Mouse (Mus musculus): ENCODE measurements around the gene Asb2. TPM values are rescaled to one million over a fixed set of nuclear protein-coding genes. Genes with fewer than 3 reads are reported as not detected.

Asb2 gene
- total RNA-seq, 2 experiments from 2014 or later, result 3.3 to 3.7 TPM

DNA sequence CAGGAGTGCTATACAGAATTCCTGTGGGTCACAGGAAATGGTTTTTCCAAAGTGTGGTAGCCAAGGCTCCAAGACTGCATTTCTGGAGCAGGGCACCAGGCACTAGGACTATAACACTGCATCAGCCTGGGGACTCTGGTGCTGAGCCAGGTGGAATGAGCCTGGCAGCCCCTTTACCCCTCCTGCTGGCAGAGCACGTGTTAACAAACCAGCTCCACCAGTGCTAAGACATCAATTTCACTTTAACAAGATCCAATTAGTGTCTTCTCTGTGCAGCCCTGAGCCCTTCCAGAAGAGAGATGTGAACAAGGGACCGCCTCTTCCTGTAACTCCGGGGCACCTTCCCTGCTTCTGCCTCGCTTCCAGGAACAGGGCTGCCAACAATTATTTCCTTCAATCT, 68.5 kb downstream of the Asb2 start:
- intact Hi-C loops (cut with DNase I), result no loop called here
- no peak for DNase-seq (ENCODE audit: extremely low spot score in 1 of 2, low spot score in 2 of 2)

GRCm38 (mm10) chr12:103283411-103283810, 72.4 kb downstream of the Asb2 start:
- intact Hi-C loops (cut with DNase I), result no loop called here
- DNase-seq (ENCODE audit: extremely low spot score in 1 of 2, low spot score in 2 of 2), result no peak

DNA sequence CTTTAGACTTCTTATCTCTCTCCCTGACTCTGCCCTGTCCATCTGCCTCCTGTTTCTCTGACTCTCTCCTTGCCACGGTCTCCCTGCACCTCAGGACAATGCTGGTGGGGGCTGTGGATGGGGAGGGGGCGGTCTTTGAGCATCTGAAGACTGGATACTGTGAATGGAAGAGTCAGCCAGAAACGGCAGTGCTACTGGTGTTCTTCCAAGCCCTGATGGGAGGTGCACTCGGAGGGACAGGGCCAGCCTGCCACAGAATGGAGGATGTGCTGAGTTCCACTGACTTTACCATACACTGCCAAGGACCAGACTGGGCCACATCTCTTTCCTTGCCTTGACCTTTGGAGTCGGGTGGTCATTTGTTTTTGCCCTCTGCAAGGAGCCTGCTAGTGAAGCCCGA, 72.9 kb downstream of the Asb2 start:
- intact Hi-C loops (cut with DNase I), result no loop called here
- no peak for DNase-seq (ENCODE audit: extremely low spot score in 1 of 2, low spot score in 2 of 2)

DNA sequence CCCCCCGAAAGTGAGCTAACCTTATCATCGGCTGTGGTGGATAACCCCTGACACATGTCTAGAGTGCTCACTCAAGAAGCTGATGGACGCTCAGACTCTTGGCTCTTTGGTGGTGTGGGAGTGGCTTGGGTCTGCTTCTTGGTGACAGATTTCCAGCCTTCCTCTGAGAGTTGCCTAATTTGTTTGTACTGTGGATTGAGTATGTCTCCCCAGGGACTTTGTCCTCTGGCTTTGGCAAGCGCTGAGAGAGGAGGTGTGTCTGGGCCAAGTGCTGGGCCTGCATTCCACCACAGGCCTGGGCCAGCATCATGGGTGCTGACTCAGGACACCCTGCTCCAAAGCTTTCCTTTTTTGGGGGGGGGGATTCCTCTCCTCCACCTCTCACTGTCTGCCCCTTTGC, 73.9 kb downstream of the Asb2 start:
- DNase-seq (ENCODE audit: extremely low spot score in 1 of 2, low spot score in 2 of 2), result peak in 1 of 2 experiments; percentile 35
- intact Hi-C loops (cut with DNase I), result no loop called here

- DNase-seq (ENCODE audit: extremely low spot score in 1 of 2, low spot score in 2 of 2), result no peak
- intact Hi-C loops (cut with DNase I), result no loop called here
Measured at GRCm38 (mm10) chr12:103281491-103281890, 74.3 kb downstream of the Asb2 start.

DNA sequence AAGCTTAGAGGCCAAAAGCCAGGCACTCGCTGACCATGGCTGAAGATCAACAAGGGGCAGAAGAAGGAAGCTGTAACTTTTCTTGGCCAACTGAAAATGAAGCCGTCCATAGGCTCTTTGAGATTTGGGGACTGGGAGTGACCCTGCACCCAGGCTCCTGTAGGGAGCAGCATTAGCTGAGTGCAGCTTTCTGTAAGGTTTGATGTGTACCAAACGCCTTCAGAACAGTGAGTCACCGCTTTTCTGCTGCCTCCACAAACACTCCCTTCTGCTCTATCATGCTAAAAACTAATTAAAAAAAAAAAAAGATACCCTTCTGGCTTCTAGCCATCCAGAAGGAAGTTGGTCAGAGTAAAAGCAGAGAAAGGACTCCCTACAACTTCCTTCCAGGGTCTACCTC, 79.4 kb downstream of the Asb2 start:
- intact Hi-C loops (cut with DNase I), result no loop called here
- DNase-seq (ENCODE audit: extremely low spot score in 1 of 2, low spot score in 2 of 2), result no peak

DNA sequence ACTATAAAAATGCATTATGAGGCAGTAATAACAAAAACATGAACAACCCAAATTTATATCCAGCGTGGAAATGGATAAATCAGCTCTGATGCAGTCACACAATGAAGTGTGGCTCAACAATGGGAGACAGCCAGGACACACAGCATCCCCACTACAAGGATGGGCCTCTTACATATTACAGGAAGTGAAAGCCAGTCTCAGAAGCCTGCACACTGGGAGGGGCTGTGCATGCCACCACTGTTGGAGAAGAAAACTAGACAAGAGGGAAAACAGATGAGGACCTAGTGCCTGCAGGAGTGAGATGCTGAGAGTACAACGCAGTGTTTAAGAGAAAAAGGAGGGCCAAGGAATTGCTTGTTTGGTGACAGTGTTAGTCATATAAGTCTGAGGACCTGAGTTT, 82.1 kb downstream of the Asb2 start:
- DNase-seq (ENCODE audit: extremely low spot score in 1 of 2, low spot score in 2 of 2), result no peak
- intact Hi-C loops (cut with DNase I), result no loop called here

GRCm38 (mm10) chr12:103273051-103273450, 82.8 kb downstream of the Asb2 start:
- DNase-seq (ENCODE audit: extremely low spot score in 1 of 2, low spot score in 2 of 2), result no peak
- intact Hi-C loops (cut with DNase I), result no loop called here

- no peak for DNase-seq (ENCODE audit: extremely low spot score in 1 of 2, low spot score in 2 of 2)
- intact Hi-C loops (cut with DNase I), result no loop called here
Measured at GRCm38 (mm10) chr12:103272176-103272575, 83.6 kb downstream of the Asb2 start.

Other genes with a start within 250 kb of the Asb2 start
- gene Prima1, start 113.9 kb downstream of the Asb2 start, total RNA-seq (2021), result 1 to 10 TPM; 1.3 to 3.0 TPM
- gene Fam181a, start 45.0 kb downstream of the Asb2 start, total RNA-seq (2021), result 1 to 10 TPM; 5.1 to 7.1 TPM
- gene Otub2, start 32.7 kb upstream of the Asb2 start, total RNA-seq (2021), result 10 to 100 TPM; 20.6 to 23.2 TPM
- gene 9330161L09Rik, start 51.8 kb upstream of the Asb2 start, total RNA-seq (2021), result 1 to 10 TPM; 1.8 to 3.4 TPM
- gene Ddx24, start 69.8 kb upstream of the Asb2 start, total RNA-seq (2021), result 100 to 1,000 TPM; 172 to 173 TPM
- 10 to 100 TPM; 27.9 to 31.4 TPM for gene Ifi27, start 78.2 kb upstream of the Asb2 start, total RNA-seq (2021)
- gene Ifi27l2a, start 87.7 kb upstream of the Asb2 start, total RNA-seq (2021), result 1 to 10 TPM; 3.3 to 5.4 TPM
- not detected for gene Ifi27l2b, start 101.2 kb upstream of the Asb2 start, total RNA-seq (2021)
- 10 to 100 TPM in 1 of 2 experiments, 1 to 10 TPM in 1; 9.6 to 11.3 TPM for gene Ppp4r4, start 176.3 kb upstream of the Asb2 start, total RNA-seq (2021)

All from left cerebral cortex, postnatal 10 days (tissue).